Mouse (Mus musculus) forebrain, embryonic 10.5 days (tissue): ENCODE data around the gene Mrgpra6. TPM values are rescaled to one million over a fixed set of nuclear protein-coding genes. Genes with fewer than 3 reads are reported as not detected.

Source experiments
- DNase-seq: peaks from one replicate; pipeline ENCODE4 v3.0.0-alpha.2; 2017; ENCODE audit warnings: low spot score; ENCODE audit errors: extremely low spot score
- H3K27ac ChIP-seq: fragments of 300-500 bp; sonication (generic); 2 replicates; pipeline ENCODE4 v1.5.1; 2016; ENCODE audit warnings: mild to moderate bottlenecking
- H3K27me3 ChIP-seq: fragments of 300-500 bp; sonication (generic); 2 replicates; pipeline ENCODE4 v1.6.1; 2016; ENCODE audit warnings: mild to moderate bottlenecking; ENCODE audit not compliant: poor library complexity, severe bottlenecking
- H3K36me3 ChIP-seq: fragments of 300-500 bp; sonication (generic); replicated peaks from 2 replicates; pipeline ENCODE4 v1.6.1; 2016; ENCODE audit warnings: mild to moderate bottlenecking, moderate library complexity
- H3K4me1 ChIP-seq: fragments of 300-500 bp; sonication (generic); 2 replicates; pipeline ENCODE4 v1.6.1; 2016
- H3K4me3 ChIP-seq: fragments of 300-500 bp; sonication (generic); 2 replicates; pipeline ENCODE4 v1.5.1; 2016; ENCODE audit warnings: mild to moderate bottlenecking, moderate library complexity
- H3K9me3 ChIP-seq: fragments of 300-500 bp; sonication (generic); 2 replicates; pipeline ENCODE4 v1.6.1; 2016; ENCODE audit warnings: mild to moderate bottlenecking, moderate library complexity
- WGBS: fragments of 180-500 bp; shearing (Covaris S2); methylation state at CpG from one replicate; pipeline ENCODE4 v1.1.7; 2016; 5-methylcytosine and 5-hydroxymethylcytosine counted together
- polyA plus RNA-seq: library from polyadenylated mRNA; unstranded; fragments of >200 nt; fragmentation: Nextera tagmentation; extraction: Ambion mirVana; gene quantifications from 2 replicates; pipeline ENCODE4 v1.2.1, GENCODE M21; 2016

The Mrgpra6 gene
- polyA plus RNA-seq, 1 experiment from 2014 or later: not detected

GRCm38 (mm10) chr7:47146034-47146812 is 58.5 kb downstream of the Mrgpra6 start:
- Histone ChIP-seq H3K9me3 (no peaks in the 10 kb centered on the region), H3K27me3 (no peaks in the 10 kb centered on the region), H3K4me1 (no peaks in the 10 kb centered on the region), H3K27ac (no peak overlapping the region), H3K4me3 (no peak overlapping the region), H3K36me3 (no peaks in the 10 kb centered on the region)
- no peak for DNase-seq
- WGBS: 66% methylated on average over 12 of the region's 12 CpGs

- 55% methylated on average over 6 of the region's 6 CpGs for WGBS
- Histone ChIP-seq H3K27ac (no peak overlapping the region), H3K36me3 (no peaks in the 10 kb centered on the region), H3K4me1 (no peaks in the 10 kb centered on the region), H3K4me3 (no peak overlapping the region), H3K27me3 (no peaks in the 10 kb centered on the region), H3K9me3 (no peaks in the 10 kb centered on the region)
- DNase-seq: no peak
Observed at GRCm38 (mm10) chr7:47144299-47144698, 60.4 kb downstream of the Mrgpra6 start.

GRCm38 (mm10) chr7:47139823-47140325 is 64.8 kb downstream of the Mrgpra6 start:
- Histone ChIP-seq H3K27me3 (peaks cover 8% of the 10 kb centered on the region), H3K27ac (no peak overlapping the region), H3K36me3 (no peaks in the 10 kb centered on the region), H3K4me3 (no peak overlapping the region), H3K4me1 (no peaks in the 10 kb centered on the region), H3K9me3 (no peaks in the 10 kb centered on the region)
- 84% methylated on average over 8 of the region's 8 CpGs for WGBS
- DNase-seq: no peak

Other genes starting within 250 kb of the Mrgpra6 start
- gene Uevld, start 246.4 kb downstream of the Mrgpra6 start, polyA plus RNA-seq: 13.4 and 14.6 TPM in 2 replicates
- not detected in 2 replicates for gene Gm9999, start 221.3 kb downstream of the Mrgpra6 start, polyA plus RNA-seq
- gene Spty2d1, start 196.5 kb downstream of the Mrgpra6 start, polyA plus RNA-seq: 10.9 and 11.4 TPM in 2 replicates
- 9.8 and 10.5 TPM in 2 replicates for gene Tmem86a, start 154.3 kb downstream of the Mrgpra6 start, polyA plus RNA-seq
- 2.9 and 4.1 TPM in 2 replicates for gene Ptpn5, start 71.2 kb downstream of the Mrgpra6 start, polyA plus RNA-seq
- gene Mrgpra9, start 47.9 kb upstream of the Mrgpra6 start, polyA plus RNA-seq: not detected in 2 replicates
- not detected in 2 replicates for gene Mrgpra1, start 149.3 kb upstream of the Mrgpra6 start, polyA plus RNA-seq
- not detected in 2 replicates for gene Mrgpra2a, start 247.2 kb upstream of the Mrgpra6 start, polyA plus RNA-seq